Mouse (Mus musculus): ENCODE measurements around the gene Tmem259. TPM values are rescaled to one million over a fixed set of nuclear protein-coding genes. Genes with fewer than 3 reads are reported as not detected.
"Not testable (repeated sequence)": the region's sequence is repeated elsewhere in the genome, so short reads cannot be mapped to it uniquely, and the experiment has no call there.

Gene Tmem259
- polyA plus RNA-seq, 1 experiment from 2014 or later = 21.1 TPM

- H3K36me3 ChIP-seq (ENCODE audit: control insufficient read depth, insufficient read depth, low read length) = peaks cover 27% of the 10 kb centered on the region
- no peak overlapping the region for H3K4me2 ChIP-seq (ENCODE audit: low read depth, low read length)
- ATAC-seq (ENCODE audit: low read depth) = no peak
- H3K27me3 ChIP-seq (ENCODE audit: control insufficient read depth, insufficient read depth, low read length) = peaks cover 21% of the 10 kb centered on the region
- no peak overlapping the region for H3K4me3 ChIP-seq (ENCODE audit: low read depth, low read length)
- H3K9ac ChIP-seq (replicated peaks; ENCODE audit: low read depth, low read length) = no peak overlapping the region
- H3K4me1 ChIP-seq (ENCODE audit: control insufficient read depth, insufficient read depth, low read length) = 0 out of 2 replicates have a peak, but pooled peaks cover 6% of the 10 kb centered on the region
- H3K9me3 ChIP-seq (ENCODE audit: control insufficient read depth, low read length) = no peaks in the 10 kb centered on the region
- H3K27ac ChIP-seq (ENCODE audit: low read depth, low read length) = no peak overlapping the region
- 95% methylated on average over 5 of the region's 5 CpGs for WGBS
Observed at GRCm38 (mm10) chr10:79966886-79967400, 17.2 kb downstream of the Tmem259 start.

DNA sequence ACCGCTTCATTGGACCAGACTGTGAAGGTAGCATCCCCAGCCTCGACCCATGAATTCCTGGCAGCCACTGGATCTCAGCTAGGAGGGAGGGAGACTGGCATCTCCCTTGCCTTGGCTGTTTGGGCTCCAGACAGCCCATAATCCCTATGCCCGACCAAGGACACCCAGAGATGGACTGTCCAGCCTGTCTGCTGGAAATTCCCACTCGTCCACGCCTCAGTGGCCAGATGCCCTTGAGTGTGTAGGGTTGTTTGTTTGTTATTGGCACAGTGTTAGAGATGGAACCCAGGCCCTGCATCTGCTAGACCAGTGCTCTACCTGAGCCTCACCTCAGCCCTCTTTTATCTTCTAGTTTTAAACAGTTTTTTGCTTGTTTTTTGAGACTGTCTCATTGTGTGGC, 18.8 kb downstream of the Tmem259 start:
- Histone ChIP-seq H3K9ac (replicated peaks; ENCODE audit: low read depth, low read length) (no peak overlapping the region), H3K27me3 (ENCODE audit: control insufficient read depth, insufficient read depth, low read length) (peaks cover 7% of the 10 kb centered on the region; the same call in 1 of the 2 replicates), H3K4me2 (ENCODE audit: low read depth, low read length) (no peak overlapping the region), H3K4me3 (ENCODE audit: low read depth, low read length) (no peak overlapping the region), H3K9me3 (ENCODE audit: control insufficient read depth, low read length) (no peaks in the 10 kb centered on the region), H3K4me1 (ENCODE audit: control insufficient read depth, insufficient read depth, low read length) (peaks cover 6% of the 10 kb centered on the region; the same call in 1 of the 2 replicates), H3K36me3 (ENCODE audit: control insufficient read depth, insufficient read depth, low read length) (peaks cover 27% of the 10 kb centered on the region), H3K27ac (ENCODE audit: low read depth, low read length) (no peak overlapping the region)
- WGBS = 89% methylated on average over 5 of the region's 5 CpGs
- no peak for ATAC-seq (ENCODE audit: low read depth)

- 95% methylated on average over 7 of the region's 7 CpGs for WGBS
- Histone ChIP-seq H3K27ac (ENCODE audit: low read depth, low read length) (no peak overlapping the region), H3K36me3 (ENCODE audit: control insufficient read depth, insufficient read depth, low read length) (peaks cover 27% of the 10 kb centered on the region), H3K27me3 (ENCODE audit: control insufficient read depth, insufficient read depth, low read length) (peaks cover 6% of the 10 kb centered on the region; the same call in 1 of the 2 replicates), H3K4me2 (ENCODE audit: low read depth, low read length) (no peak overlapping the region), H3K4me3 (ENCODE audit: low read depth, low read length) (no peak overlapping the region), H3K4me1 (ENCODE audit: control insufficient read depth, insufficient read depth, low read length) (peaks cover 6% of the 10 kb centered on the region; the same call in 1 of the 2 replicates), H3K9ac (replicated peaks; ENCODE audit: low read depth, low read length) (no peak overlapping the region), H3K9me3 (ENCODE audit: control insufficient read depth, low read length) (no peaks in the 10 kb centered on the region)
- no peak for ATAC-seq (ENCODE audit: low read depth)
Observed at GRCm38 (mm10) chr10:79964727-79965126, 19.4 kb downstream of the Tmem259 start.

GRCm38 (mm10) chr10:79960671-79961294, 23.3 kb downstream of the Tmem259 start:
- peak overlapping the region; percentile 74 for H3K9ac ChIP-seq (replicated peaks; ENCODE audit: low read depth, low read length)
- H3K36me3 ChIP-seq (ENCODE audit: control insufficient read depth, insufficient read depth, low read length) = 0 out of 2 replicates have a peak, but pooled peaks cover 15% of the 10 kb centered on the region
- no peak overlapping the region for H3K27ac ChIP-seq (ENCODE audit: low read depth, low read length)
- no peaks in the 10 kb centered on the region for H3K9me3 ChIP-seq (ENCODE audit: control insufficient read depth, low read length)
- H3K4me1 ChIP-seq (ENCODE audit: control insufficient read depth, insufficient read depth, low read length) = peaks cover 6% of the 10 kb centered on the region; the same call in 1 of the 2 replicates
- H3K4me2 ChIP-seq (ENCODE audit: low read depth, low read length) = peak overlapping the region; percentile 66
- ATAC-seq (ENCODE audit: low read depth) = no peak
- H3K4me3 ChIP-seq (ENCODE audit: low read depth, low read length) = peak overlapping the region; percentile 88
- WGBS = 17% methylated on average over 10 of the region's 10 CpGs
- no peaks in the 10 kb centered on the region for H3K27me3 ChIP-seq (ENCODE audit: control insufficient read depth, insufficient read depth, low read length)

DNA sequence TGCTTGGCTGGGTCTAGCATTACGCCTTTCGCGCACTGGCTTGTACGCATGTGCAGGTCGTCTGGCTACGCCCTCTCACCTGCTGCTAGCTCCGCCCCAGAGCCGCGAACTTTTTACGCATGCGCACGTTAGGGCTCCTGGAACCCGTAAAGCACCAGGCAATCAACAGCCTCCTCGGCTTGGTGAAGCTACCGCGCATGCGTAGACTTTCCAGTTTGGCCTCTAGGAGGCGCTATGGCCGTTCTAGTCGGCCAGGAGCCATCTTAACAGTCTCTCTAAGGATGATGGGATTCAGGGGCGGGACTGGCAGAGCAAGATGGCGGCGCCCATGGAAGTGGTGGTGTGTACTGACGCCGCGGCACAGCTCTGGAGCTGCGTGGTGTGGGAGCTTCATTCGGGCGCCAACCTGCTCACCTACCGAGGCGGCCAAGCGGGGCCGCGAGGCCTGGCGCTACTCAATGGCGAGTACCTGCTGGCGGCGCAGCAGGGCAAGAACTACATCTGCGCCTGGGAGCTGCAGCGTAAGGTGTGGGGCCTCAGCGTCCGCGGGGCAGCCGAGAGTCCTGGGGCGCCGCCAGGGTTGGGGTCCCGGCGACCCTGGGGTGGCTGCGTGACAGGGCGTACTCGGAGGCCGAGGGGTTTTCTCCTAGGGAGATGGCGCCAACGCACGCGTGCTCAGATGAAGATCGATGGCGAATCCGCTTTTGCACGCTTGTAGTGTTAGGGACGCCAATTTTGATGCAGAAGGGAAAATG, 24.1 kb downstream of the Tmem259 start, which contains the start of gene Wdr18:
Gene Wdr18, plus strand, starts transcription at position 306 of the 755 bp plus-strand sequence.
- Histone ChIP-seq H3K4me3 (ENCODE audit: low read depth, low read length) (peak within 1 kb of the TSS; percentile 88), H3K36me3 (ENCODE audit: control insufficient read depth, insufficient read depth, low read length) (0 out of 2 replicates have a peak, but pooled peaks cover 10% of the 10 kb centered on the region), H3K27me3 (ENCODE audit: control insufficient read depth, insufficient read depth, low read length) (no peaks in the 10 kb centered on the region), H3K27ac (ENCODE audit: low read depth, low read length) (peak within 1 kb of the TSS; percentile 57; the same call in 1 of the 2 replicates), H3K4me1 (ENCODE audit: control insufficient read depth, insufficient read depth, low read length) (peaks cover 6% of the 10 kb centered on the region; the same call in 1 of the 2 replicates), H3K9me3 (ENCODE audit: control insufficient read depth, low read length) (no peaks in the 10 kb centered on the region), H3K4me2 (ENCODE audit: low read depth, low read length) (peak within 1 kb of the TSS; percentile 66), H3K9ac (replicated peaks; ENCODE audit: low read depth, low read length) (peak within 1 kb of the TSS; percentile 74)
- under 1% methylated on average over 61 of the region's 61 CpGs for WGBS
- peak; percentile 97 for ATAC-seq (ENCODE audit: low read depth)

DNA sequence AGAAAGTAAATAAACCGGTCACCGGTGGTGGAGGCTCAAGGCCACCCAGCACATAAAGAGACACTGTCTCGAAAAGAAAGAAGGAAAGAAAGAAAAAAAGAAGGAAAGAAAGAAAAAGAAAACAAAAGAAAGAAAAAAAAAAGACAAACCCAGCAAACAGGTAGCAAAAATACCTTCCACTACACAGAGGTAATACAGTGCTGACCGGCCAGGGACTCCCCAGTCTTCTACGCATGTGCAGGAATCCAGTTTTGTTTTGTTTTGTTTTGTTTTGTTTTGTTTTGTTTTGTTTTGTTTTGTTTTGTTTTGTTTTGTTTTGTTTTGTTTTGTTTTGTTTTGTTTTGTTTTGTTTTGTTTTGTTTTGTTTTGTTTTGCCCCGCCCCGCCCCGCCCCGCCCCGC, 24.7 kb downstream of the Tmem259 start:
- not testable (repeated sequence) for H3K36me3 ChIP-seq (ENCODE audit: control insufficient read depth, insufficient read depth, low read length); H3K4me1 ChIP-seq (ENCODE audit: control insufficient read depth, insufficient read depth, low read length); H3K27ac ChIP-seq (ENCODE audit: low read depth, low read length); H3K9me3 ChIP-seq (ENCODE audit: control insufficient read depth, low read length); H3K4me3 ChIP-seq (ENCODE audit: low read depth, low read length); ATAC-seq (ENCODE audit: low read depth); H3K9ac ChIP-seq (replicated peaks; ENCODE audit: low read depth, low read length); H3K27me3 ChIP-seq (ENCODE audit: control insufficient read depth, insufficient read depth, low read length)
- WGBS = 38% methylated on average over 10 of the region's 10 CpGs
- H3K4me2 ChIP-seq (ENCODE audit: low read depth, low read length) = peak overlapping the region; percentile 66; the same call in 1 of the 2 replicates

DNA sequence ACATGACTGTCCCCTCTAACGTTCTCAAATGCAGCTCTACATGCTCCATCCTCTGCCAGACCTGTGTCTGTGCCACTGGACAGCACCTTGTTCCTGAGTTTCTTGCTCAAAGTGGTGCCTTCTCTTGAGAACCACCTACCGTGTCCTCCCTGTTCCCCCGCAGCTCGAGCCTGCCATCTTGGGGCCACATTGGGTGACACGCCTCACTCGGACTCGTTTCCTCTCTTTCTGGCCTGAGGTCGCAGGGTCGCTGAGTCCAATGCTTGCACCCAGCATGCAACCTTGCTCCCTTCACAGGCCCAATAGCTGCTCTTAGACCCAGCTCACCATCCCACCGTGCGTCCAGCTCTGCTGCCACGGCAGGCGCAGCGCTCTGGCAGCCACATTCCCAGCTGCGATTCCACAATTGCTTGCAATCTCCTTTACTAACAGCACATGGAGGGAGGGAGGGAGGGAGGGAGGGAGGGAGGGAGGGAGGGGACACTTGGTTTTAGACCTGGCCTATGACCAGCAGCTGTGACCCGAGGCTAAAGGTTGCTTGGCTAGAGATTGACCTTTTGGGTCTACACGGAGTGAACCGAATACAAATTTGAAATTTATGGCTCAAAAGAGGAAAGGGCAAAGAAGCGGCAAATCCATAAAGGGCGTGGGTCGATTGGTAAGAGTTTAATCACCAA, 25.9 kb downstream of the Tmem259 start:
- Histone ChIP-seq H3K9ac (replicated peaks; ENCODE audit: low read depth, low read length) (no peak overlapping the region), H3K4me2 (ENCODE audit: low read depth, low read length) (no peak overlapping the region), H3K4me3 (ENCODE audit: low read depth, low read length) (no peak overlapping the region), H3K27me3 (ENCODE audit: control insufficient read depth, insufficient read depth, low read length) (no peaks in the 10 kb centered on the region), H3K36me3 (ENCODE audit: control insufficient read depth, insufficient read depth, low read length) (peaks cover 12% of the 10 kb centered on the region), H3K27ac (ENCODE audit: low read depth, low read length) (no peak overlapping the region), H3K4me1 (ENCODE audit: control insufficient read depth, insufficient read depth, low read length) (peaks cover 6% of the 10 kb centered on the region; the same call in 1 of the 2 replicates), H3K9me3 (ENCODE audit: control insufficient read depth, low read length) (no peaks in the 10 kb centered on the region)
- no peak for ATAC-seq (ENCODE audit: low read depth)
- WGBS = 3% methylated on average over 21 of the region's 21 CpGs

DNA sequence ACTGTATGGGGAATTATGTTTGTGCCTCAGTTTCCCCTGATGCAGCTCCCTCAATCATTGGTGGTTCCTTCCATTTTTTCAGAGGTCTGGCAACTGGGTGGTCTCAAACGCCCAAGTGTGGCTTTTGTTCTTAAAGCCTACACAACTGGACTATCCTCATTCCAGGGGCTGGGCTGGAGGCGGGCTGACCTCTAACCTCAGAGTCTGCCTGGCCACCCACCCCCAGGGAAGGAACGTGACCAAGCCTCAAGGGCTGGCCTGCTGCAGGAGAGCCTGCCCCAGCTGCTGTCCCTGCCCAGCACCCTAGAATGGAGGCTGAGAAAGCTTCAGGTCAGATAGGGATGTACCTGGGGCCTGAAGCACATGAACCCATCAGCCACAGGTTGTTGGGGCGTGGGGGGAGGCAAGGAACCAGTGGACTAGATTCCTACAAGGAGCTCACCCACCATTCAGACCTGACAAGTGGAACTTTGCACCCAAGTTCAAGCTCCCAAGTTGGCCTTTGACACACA, 27.4 kb downstream of the Tmem259 start:
- Histone ChIP-seq H3K4me1 (ENCODE audit: control insufficient read depth, insufficient read depth, low read length) (peaks cover 6% of the 10 kb centered on the region; the same call in 1 of the 2 replicates), H3K27me3 (ENCODE audit: control insufficient read depth, insufficient read depth, low read length) (no peaks in the 10 kb centered on the region), H3K27ac (ENCODE audit: low read depth, low read length) (no peak overlapping the region), H3K9me3 (ENCODE audit: control insufficient read depth, low read length) (no peaks in the 10 kb centered on the region), H3K36me3 (ENCODE audit: control insufficient read depth, insufficient read depth, low read length) (peaks cover 13% of the 10 kb centered on the region), H3K4me3 (ENCODE audit: low read depth, low read length) (no peak overlapping the region), H3K9ac (replicated peaks; ENCODE audit: low read depth, low read length) (no peak overlapping the region), H3K4me2 (ENCODE audit: low read depth, low read length) (no peak overlapping the region)
- ATAC-seq (ENCODE audit: low read depth) = no peak
- 17% methylated on average over 4 of the region's 4 CpGs for WGBS

All from neural tube, embryonic 14.5 days (tissue).